Mouse (Mus musculus): ENCODE measurements around the gene Rpusd3.

Gene Rpusd3

DNA sequence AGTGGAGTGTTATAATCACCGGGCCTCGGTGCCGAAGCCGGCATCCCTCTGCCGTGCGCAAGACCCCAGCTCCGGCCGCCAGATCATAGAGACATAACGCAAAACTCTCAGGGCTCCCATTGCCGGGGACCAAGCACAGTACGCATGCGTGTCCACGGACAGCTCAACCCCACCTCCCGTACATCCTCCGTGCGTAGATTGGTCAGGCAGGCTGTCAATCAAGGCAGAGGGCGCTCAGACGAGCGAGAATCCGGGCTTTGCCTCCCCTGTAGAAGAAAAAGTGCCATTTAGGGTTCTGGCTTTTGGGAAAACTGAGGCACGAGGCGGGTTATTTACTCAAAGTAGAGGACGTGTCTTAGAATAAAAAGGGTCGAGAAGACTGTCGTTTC is at the start of gene Rpusd3:
Gene Rpusd3 (minus strand): TSS at position 142 of the 389 bp plus-strand sequence.
- peak; percentile 100 for DNase-seq (ENCODE audit: low read depth, low spot score)

DNA sequence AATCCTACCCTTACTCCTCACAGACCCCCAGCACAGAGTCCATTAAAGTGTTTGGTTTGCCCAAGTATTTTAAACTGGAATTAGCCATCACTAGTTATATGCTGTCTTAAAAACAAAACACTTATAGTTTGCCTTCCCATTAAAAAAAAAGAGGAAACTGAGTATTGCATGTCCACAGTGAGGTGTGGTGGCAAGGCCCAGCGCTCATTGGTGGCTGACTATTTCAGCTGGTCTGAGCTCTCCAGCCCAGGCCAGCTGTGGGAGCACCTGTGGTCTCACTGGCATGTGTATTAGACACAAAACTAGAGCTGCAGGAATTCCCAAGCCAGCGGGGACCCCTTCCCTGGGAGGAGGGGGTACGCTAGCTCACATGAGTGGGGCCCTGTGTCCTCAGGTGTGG is 49.4 kb upstream of the Rpusd3 start:
- no peak for DNase-seq (ENCODE audit: low read depth, low spot score)

DNA sequence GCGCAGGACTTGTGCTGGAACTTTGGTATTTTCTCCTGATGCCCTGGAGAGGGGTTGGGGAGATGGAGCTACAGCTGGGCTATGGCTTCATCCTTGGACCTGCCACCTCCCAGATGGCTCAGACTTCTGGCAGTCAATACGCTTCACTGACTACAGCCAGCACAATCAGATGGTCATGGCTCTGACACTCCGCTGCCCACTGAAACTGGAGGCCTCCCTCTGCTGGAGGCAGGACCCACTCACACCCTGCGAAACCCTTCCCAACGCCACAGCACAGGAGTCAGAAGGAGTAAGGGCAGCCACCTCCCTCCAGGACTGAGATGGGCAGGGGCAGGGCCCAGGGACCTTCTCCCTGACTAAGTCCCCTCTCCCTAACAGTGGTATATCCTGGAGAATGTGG is 46.5 kb upstream of the Rpusd3 start:
- DNase-seq (ENCODE audit: low read depth, low spot score) = no peak

DNA sequence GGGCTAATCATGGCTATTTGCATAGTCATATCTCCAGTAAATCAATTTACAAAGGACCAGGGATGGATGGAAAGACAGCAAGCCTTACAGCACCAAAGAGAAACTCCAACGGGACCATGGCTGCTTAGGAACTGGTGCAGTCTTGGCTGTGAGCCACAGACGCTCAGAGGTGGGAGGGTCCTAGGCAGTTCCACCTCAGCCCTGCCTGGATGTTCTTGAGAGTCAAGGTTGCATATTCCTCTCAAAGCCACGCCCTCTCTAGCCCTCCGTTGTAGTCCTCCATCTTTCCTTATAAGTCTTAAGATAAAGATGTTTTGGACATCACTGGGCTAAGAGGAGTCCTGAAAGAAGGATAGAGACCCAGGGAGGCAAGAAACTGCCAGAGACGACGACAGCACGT is 44.9 kb upstream of the Rpusd3 start:
- peak; percentile 56 for DNase-seq (ENCODE audit: low read depth, low spot score)

DNA sequence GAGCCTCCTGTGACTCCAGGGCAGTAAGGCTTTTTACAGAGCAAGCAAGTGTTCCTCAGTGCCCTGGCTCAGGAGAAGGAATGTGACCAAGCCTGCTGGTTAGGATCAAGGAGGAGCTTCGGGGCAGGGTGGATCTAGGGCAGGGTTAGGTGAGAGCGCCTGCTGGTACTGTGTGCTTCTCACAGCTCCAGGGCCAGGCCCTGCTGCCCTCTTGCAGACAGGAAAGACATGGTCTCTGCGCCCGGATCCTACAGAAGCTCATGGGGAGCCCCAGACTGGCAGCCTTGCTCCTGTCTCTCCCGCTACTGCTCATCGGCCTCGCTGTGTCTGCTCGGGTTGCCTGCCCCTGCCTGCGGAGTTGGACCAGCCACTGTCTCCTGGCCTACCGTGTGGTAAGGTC is 39.5 kb upstream of the Rpusd3 start:
- DNase-seq (ENCODE audit: low read depth, low spot score) = no peak

DNA sequence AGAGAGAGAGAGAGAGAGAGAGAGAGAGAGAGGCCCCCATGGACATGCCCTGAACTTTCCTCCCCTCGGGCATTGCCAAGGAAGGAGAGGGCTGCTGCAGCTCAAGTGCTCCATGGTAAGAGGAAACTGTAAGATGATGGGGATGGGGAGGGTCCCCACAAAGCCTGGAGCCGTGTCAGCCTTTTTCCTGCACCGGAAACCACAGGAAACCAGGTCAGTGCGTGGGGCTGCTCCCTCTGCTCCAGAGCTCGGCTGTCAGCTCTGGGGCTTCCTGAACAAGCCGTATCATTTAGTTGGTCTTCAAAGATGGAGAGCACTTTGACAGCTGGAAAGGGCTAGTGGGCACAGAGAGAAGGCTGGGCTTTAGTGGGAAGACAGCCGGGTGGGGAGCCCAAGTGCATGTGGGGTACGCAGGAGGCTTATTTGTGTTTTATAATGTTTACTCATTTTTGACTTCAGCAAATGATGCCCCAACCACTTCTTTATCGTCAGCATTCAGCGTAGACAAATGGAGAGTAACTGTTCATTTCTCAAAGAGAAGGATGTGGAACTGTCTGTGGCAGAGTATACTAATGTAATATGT is 38.9 kb upstream of the Rpusd3 start, which contains the start of gene Il17re:
Gene Il17re (plus strand): TSS at position 533 of the 583 bp plus-strand sequence.
- no peak for DNase-seq (ENCODE audit: low read depth, low spot score)

DNA sequence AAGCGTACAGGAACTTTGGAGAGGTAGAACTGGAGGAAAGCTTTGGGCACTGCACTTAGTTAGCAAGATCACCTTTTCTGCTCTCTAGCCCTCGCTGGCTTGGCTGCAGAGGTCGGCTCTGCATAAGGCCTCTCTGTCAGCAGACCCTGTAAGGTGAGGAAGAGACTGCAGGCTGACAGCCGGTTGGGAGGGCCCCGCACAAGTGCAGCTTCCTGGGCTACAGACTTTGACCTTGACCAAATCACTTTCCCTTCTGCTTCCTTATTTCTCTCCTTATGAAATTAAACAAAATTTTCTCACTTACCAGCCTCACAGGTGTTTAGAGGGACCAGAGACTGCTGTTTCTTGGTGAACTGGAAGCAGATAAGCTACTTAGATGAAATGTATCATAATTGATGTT is 35.9 kb upstream of the Rpusd3 start:
- DNase-seq (ENCODE audit: low read depth, low spot score) = no peak

DNA sequence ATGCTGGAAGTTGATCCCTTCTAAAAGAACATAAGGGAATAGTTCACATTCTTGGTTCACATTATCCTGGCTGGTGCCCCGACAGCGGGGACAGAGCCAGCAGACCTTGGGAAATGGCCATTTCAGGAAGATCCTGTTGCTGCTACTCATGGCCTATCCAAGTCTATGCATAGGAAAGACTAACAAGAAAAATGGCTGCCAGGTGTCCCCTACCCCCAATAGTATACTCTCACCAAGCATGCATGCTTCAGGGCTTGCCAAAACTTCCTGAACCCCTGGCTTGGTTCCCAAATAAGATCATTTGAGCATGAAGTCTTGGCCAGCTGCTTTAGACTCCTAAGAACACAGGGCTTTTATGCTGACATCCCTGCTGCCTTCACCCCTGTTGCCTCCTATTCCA is 32.7 kb upstream of the Rpusd3 start:
- no peak for DNase-seq (ENCODE audit: low read depth, low spot score)

DNA sequence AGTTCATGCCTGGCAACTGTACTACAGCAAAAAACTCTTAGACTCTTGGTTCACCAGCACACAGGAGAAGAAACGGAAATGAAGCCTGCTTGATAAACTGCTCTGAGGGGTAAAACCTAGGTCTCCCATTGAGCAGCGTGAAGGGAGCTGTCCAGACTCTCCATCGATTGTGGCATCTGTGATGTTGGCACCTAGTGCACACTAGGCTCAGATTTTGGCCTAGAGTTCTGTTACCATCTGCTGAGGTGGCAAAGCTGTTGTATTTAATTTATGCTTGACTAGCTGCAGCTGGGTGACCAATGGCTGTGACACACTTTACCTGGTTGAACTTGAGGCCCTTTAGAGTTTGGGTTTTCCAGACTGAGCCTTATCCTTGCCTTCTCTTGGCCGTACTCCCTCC is 28.5 kb upstream of the Rpusd3 start:
- DNase-seq (ENCODE audit: low read depth, low spot score) = no peak

DNA sequence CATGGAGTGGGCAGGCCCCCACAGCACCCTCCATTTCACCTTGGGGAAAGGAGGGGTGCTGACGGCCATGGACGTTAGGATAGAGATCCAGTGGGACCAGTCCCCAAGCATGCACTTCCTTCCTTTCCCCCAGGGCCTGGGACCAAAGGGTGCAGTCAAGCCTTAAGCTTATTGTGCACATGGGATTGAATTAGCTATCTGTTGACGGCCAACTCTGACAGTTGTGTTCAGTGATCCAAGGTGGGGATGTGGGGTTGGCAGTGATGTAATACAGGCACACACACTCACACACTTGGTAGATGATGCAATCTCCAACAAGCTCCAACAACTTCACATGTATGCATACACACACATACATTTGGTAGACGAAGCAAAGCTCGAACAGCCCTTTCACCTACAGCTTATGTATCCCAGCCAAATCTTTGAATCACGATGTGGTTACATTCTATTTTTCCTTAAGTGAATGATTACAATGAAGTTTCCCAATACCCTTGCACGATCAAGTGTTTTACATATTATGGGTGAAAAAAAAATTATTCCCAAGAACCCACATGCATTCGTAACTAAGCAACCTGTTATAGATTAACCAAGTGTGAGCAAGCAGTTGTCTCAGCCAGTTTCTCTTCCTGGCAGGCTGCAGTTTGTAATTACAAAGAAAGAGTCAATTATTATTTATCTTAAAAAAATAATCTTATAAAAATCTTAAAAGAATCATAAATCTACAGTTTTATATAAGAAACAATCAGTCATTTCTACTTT is 25.2 kb upstream of the Rpusd3 start:
- DNase-seq (ENCODE audit: low read depth, low spot score) = no peak

DNA sequence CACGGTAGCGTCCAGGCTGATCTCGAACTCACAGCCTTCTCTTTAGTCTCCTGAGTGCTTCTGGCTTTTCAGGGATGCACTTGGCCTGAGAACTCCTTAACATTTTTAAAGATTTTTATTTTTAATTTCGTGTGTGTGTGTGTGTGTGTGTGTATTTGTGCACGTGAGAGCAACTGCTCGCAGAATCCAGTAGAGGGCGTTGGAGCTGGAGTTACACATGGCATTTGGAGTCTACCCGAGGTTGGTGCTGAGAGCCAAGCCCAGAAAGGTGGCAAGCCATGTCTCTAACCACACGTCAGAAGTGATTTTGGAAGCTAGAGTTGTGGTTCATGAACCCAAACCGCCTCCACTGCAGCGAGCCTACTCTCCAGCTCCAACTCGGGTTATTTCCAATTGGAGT is 24.0 kb upstream of the Rpusd3 start:
- DNase-seq (ENCODE audit: low read depth, low spot score) = peak; percentile 87

DNA sequence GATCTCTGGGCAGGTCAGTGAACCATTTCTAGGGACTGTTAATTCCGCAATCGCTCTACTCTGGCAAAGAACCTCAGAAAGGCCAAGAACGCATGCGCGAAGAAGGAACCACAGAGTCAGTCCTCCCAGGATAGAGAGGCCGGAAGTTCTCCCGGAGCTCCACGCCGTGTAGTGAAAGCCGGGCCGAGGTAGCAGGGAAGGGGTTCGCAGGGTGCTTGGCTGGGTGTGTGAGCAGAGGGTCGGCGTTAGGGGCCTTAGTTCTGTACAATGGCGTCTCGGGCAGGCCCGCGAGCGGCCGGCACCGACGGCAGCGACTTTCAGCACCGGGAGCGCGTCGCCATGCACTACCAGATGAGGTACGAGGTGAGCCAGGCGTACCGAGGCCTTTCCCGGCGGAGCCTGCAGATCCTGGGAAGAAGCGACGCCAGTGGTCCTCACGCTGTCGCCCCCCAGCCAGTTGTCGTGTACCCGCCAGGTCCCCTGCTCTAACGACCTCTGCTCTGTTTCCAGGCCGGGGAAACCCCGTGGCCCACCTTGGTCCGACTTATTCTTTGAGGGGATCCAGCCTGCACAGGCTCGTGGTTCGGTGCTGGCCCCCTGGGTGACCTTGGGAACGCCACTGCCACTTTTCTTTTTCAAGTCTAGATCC is 23.4 kb upstream of the Rpusd3 start, which contains the start of gene Jagn1:
Gene Jagn1 (plus strand): TSS at position 128 of the 649 bp plus-strand sequence.
- DNase-seq (ENCODE audit: low read depth, low spot score) = peak; percentile 97

DNA sequence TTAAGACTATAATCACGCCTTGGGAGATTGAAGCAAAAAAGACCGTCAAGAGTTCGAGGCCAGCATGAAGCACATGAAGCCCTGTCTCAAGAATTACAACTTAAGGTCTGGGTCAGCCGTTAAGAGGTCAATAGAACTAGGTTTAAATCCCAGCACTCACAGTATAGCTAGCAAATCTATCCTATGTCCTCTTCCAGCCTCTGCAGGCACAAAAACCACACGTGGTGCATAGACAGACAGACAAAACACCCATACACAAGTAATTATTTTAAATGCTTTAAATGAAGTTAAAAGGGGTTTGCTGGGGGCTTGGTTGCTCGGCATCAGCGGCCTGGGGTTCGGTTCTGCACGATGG is 22.9 kb upstream of the Rpusd3 start:
- no peak for DNase-seq (ENCODE audit: low read depth, low spot score)

DNA sequence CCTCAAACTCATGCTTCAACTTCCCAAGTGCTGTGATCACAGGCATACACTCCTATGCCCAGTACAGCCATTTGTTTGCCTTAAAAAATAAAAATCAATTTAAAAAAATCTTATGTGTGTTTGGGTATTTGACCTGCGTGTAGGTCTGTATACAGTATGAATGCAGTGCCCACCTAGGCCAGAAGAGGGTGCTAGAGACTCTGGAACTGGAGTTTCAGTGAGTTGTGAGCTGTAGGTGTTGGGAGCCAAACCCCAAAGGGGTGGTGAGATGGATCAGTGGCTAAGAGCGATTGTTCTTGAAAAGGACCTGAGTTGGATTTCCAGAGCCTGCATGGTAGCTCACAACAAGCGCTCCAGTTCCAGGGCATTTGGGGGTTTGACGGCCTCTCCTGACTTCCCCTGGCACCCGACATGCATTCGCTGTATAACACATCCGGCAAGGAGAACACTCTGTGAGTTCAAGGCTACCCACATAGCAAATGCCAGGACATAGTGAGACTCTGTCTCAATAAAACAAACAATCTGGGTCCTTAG is 22.1 kb upstream of the Rpusd3 start:
- DNase-seq (ENCODE audit: low read depth, low spot score) = peak; percentile 93

DNA sequence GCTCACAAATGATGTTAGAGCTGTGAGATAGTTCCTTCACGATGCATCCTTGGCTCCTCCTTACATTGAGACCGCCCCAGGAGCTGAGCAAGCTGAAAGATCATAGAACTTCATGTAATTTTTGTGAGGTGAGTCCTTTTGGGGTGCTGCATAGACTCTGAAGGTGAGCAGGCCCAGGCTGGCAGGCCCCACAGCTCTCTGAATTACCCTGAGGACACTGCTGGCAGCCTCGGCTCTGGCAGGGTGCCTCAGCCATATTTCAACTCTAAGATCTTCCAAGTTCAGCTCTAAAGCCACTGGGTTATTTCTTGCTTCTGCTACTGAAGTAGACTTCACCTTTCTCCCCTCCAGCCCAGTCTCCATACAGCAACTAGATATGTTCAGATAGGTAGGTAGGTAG is 21.5 kb upstream of the Rpusd3 start:
- DNase-seq (ENCODE audit: low read depth, low spot score) = no peak

DNA sequence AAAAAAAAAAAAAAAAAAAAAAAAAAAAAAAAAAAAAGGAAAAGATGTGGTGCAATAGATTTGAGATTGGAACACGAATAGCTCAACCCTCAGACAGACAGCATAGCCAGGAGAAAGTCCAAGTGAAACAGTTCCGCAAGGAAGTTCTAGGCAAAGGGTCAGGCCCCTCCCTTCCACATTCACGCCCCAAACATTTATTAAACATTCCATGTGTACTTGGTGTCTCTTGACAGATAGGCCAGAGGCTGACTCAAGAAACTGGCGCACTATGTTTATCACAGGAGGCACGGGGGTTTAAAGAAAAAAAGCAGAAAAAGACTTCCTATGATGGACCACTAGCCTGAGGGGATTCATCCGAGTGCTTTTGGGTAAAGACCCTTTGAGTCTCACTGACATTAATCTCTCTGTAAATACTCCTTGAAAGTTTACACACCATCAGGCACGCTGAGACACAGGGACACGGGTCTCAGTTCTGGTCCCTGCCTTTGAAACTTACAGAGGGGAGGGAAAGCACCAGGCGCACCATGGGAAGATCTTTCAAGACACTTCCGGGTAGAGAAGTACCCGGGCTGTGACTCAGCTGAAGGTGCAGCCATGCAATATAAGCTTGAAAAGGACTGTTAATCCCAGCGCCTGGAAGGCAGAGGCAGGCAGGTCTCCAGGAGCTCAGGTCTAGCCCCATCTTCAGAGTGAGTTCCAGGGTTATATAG is 19.7 kb upstream of the Rpusd3 start:
- peak; percentile 34 for DNase-seq (ENCODE audit: low read depth, low spot score)

DNA sequence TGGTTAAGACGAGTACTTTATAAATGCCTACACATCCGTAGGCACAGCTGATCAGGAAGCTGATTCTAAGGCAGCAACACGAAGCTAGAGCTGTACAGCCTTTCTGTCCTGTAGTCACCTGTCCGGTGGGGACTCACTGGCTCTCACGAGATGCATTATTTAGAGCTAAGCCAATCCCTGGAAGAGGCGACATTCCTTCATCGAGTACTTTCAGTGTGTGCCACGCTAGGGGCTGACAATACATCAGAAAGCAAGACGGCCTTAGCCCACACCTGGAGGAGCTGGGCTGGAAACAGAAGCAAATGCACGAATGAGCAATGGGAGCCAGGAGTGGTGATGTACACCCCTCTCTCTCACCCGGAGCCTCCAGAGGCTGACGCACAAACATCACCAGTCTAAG is 18.0 kb upstream of the Rpusd3 start:
- DNase-seq (ENCODE audit: low read depth, low spot score) = no peak

DNA sequence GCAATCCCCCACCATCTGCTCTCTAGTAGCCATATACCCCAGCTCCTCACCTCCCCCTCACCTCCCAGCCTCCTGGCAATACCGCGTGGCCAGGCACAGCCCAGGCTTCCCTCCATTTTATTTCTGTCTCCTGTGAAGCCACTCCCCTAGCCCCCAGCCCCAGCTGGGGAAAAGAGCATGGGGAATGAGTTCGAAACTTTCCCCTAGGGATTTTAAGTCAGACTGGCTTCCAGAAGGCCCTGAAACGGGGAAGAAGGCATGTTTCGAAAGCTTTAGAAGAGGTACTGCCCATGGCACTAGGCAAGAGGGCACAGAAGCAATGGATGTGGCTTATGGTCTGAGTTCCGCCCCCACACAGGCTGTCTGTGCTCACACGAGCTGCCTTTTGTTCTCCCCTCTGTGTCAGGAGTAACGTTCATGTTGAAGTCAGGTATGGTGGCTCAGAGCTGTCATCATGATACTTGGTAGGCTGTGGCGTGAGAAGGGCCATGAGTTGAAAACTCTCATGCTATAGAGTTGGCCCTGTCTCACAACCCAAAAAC is 16.6 kb upstream of the Rpusd3 start, which contains the start of gene Cidec:
Gene Cidec (minus strand): TSS at position 97 of the 542 bp plus-strand sequence.
- DNase-seq (ENCODE audit: low read depth, low spot score) = no peak

DNA sequence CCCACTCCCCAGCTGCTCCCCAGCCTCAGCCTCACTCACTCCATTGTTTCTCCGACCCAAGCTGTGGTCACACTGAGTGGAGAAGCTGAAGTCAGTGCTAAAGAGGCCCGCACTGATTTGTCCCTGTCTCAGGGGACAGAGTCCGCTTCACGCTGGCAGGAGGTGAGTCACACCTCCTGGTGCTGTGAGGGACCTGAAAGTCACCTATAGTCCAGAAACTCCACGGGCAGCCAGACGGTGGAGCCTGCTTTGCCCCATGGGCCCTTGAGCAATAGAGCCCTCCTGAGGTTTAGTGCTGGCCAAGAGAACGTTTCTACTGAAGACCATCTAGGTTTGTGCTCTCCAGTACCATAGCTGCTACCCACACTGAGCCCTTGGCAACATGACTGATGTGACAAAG is 15.6 kb upstream of the Rpusd3 start:
- DNase-seq (ENCODE audit: low read depth, low spot score) = no peak

DNA sequence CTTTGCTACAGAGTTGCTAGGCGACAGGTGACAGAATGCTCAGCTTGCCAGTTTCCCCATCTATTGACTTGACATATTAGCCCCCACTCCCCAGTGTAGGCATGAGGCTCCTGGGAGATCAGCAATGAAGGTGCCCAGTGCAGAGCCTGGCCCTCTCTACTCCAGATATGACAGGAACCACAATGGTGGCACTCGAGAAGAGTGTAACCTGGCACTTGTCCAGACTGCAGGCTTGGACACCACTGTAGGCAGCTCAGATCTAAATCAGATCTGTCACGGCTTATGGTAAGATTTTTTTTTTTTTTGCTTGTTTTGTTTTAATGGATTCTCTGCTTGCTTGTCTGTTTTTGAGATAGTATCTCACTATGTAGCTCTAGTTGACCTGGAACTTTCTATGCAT is 14.5 kb upstream of the Rpusd3 start:
- no peak for DNase-seq (ENCODE audit: low read depth, low spot score)

DNA sequence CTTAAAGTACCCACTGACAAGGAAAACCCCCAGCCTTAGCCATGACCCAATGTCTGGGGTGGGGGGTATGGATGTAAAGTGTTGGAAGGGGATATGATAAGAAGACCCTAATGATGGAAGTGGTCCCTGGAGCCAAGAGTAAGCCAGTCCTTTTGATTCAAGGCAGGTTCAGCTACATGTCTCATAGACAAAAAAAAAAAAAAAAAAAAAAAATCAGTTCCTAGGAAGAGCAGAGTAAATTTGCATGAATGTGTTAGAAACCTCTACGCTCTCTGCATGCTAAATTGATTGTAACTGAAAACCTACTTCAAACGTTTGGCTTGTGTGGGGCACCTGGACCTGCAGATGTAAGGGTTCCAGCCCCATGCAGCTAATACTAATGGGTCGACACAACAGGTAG is 12.7 kb upstream of the Rpusd3 start:
- no peak for DNase-seq (ENCODE audit: low read depth, low spot score)

DNA sequence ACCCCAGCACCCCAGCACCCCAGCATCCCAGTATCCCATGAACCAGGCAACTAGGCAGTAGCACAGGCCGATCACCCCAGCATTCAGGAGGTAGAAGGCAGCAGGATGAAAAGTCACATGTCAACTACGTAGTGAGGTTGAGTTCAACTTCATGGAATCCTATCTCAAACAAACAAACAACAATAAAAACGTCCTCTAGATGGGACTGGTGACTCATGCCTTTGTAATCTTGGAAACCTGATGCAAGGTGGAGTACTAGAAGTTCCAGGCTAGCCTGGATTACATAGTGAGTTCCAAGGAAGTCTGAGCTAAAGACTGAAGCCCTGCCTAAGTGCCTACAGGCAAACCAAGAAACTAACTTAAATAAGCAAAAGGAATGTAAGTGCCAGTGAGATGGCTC is 11.7 kb upstream of the Rpusd3 start:
- no peak for DNase-seq (ENCODE audit: low read depth, low spot score)
